Mouse (Mus musculus): ENCODE results near the gene Kctd2. TPM values are rescaled to one million over a fixed set of nuclear protein-coding genes. Genes with fewer than 3 reads are reported as not detected.

The Kctd2 gene
- total RNA-seq, 4 experiments from 2014 or later: 63.2 to 74.5 (median 72.3) TPM

DNA sequence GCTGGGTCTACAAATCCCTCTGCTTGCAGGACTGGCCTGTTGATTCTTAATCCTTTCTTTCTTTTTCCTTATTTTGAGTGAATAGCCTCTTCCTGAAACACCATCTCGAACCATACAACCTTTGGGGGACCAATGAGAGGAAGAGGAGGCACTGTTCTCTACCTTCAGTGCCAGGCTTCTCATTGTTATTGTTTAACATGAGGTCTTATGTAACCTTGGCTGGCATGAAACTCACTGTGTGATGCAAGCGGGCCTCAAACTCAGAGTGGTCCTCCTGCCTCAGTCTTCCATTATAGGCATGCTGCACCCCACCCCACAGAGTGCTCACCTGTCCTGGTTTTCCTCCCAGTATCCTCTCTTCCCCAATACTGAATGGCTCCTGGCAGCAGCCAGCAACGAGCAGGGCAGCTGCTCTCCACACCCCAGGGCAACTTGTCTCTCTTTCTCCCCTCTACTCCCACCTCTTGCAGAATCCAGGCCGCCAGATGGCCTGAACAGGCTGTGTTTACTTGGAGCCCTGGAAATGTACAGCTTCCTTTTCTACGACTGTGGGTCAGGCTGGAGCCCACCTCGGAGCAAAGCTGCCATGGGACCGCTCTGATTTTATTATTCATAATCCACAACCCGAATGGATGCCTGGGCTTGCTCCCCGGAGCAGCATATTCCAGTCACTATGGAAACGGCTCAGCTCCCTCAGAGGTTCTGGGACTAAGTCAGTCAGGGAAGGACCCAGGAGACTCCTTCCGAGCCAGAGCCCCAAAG lies 19.1 kb upstream of the Kctd2 start:
- DNase-seq (ENCODE audit: low spot score in 2 of 2): peak in 1 of 2 experiments; percentile 44

DNA sequence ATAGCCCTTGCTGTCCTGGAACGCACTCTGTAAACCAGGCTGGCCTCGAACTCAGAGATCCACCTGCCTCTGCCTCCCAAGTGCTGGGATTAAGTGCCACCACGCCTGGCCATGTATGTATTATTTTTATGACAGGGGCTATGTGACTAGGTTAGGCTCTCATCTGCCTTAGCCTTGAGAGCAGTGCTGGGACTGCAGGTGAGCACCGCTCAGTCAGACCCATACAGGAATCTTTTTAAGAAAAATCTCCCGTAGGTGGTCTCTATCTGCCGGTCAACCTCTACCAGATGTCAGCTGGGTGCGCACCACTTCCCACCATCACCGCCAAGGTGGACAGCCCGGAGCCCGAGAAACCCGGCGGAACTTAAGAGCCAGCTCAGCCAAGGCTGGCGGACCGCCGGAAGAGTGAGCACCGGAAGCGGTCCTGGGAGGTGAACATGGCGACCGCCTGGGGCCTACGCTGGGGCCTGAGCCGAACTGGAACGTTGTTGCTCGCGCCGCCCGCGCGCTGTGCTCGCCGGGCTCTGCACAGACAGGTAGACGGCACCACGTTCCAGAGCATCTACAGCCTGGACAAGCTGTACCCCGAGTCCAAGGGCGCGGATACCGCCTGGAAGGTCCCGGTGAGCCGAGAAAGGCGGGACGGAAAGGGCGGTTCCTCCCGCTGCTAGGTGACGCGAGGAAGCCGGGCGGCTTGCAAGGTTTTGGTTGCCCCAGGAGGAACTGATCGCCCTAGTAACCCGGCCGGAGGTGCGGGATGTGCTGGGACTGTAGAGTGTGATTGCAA lies 16.4 kb upstream of the Kctd2 start, which contains the start of gene Mrpl58:
Gene Mrpl58, plus strand, starts transcription at position 415 of the 787 bp plus-strand sequence.
- DNase-seq (ENCODE audit: low spot score in 2 of 2): peak; percentile 67 to 89

DNA sequence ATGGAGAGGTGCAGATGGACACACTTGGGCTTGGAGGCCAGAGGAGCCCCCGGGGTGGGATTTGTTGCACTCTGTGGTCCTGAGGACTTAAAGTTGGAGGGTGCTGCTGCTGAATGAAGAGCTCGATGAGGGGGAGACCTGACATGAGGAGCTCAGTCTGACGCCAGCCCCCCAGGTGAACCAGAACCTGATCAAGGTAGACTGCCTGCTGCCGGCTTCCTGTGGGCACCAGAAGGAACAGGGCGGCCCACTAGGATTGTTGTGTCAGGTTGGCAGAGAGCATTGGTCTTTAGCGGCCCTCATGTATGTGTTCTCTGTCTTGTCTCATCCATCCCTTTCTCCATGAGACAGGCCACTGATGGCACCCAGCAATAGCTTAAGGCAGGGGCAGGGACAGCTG lies 14.2 kb upstream of the Kctd2 start:
- DNase-seq (ENCODE audit: low spot score in 2 of 2): no peak

DNA sequence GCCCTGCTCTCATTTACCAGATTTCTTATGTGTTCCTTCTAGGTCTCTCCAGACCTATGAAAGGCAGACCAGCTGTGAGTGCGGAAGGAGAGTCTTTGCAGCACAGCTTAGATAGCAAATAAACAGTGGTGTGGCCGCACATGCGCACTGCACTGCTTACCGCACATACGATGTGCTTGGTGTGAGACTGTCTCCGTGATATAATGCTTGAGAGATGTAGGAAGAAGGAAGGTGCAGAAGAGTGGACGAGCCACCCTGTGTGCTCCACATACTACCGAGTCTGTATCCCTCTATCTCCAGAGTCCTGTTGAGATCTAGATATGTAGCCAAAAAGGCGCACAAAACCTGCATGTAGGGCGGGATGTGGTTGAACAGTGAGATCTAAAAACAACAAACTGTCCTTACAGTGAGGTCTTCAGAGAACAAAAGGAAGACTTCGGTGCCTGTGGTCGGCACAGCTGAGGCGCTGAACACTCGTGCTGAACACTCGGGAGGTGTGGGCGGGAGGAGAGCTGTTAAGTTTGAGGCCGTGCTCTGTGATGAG lies 13.0 kb upstream of the Kctd2 start:
- DNase-seq (ENCODE audit: low spot score in 2 of 2): no peak

DNA sequence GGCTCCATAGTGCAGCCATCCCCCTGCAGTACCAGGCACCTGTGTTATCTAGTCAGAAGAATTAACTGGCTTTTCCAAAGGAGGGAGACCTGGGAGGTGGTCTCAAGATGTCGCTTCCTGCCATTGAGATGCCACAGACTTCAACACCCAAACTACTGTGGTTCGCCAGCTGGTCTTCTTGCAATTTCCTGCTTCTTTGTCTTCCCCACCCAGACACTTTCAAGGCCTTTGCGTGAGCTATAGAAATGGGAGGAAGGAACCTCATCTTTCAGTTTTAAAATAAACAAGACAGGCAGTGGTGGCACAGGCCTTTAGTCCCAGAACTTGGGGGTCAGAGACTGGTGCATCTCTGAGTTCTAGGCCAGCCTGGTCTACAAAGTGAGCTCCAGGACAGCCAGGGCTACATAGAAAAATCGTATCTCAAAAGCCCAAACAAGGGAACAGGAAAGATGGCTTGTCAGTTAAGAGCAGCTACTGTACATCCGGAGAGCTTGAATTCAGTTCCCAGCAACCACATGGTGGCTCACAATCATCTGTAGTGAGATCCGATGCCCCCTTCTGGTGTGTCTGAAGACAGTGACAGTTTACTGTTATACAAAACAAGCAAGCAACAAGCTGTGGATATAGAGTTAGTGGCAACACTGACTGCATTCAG lies 11.5 kb upstream of the Kctd2 start:
- DNase-seq (ENCODE audit: low spot score in 2 of 2): no peak

DNA sequence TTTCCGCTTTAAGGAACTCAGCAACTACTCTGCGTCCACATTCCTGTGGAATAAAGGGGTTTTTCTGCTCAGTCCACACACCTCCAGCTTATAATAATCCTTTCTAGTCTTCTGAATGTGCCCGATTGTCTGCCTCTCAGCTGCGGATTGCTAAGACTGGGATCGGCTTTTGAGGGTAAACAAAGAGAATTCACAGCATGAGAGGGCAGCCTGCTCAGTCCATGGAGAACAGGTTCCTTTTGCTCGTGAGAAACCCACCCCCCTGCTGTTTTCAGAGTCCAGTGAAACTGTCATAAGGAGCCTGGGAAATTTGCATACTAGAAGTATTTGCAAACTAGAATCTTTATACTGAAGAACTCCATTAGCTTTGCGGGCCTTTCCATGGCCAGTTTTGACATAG lies 10.4 kb upstream of the Kctd2 start:
- no peak for DNase-seq (ENCODE audit: low spot score in 2 of 2)

DNA sequence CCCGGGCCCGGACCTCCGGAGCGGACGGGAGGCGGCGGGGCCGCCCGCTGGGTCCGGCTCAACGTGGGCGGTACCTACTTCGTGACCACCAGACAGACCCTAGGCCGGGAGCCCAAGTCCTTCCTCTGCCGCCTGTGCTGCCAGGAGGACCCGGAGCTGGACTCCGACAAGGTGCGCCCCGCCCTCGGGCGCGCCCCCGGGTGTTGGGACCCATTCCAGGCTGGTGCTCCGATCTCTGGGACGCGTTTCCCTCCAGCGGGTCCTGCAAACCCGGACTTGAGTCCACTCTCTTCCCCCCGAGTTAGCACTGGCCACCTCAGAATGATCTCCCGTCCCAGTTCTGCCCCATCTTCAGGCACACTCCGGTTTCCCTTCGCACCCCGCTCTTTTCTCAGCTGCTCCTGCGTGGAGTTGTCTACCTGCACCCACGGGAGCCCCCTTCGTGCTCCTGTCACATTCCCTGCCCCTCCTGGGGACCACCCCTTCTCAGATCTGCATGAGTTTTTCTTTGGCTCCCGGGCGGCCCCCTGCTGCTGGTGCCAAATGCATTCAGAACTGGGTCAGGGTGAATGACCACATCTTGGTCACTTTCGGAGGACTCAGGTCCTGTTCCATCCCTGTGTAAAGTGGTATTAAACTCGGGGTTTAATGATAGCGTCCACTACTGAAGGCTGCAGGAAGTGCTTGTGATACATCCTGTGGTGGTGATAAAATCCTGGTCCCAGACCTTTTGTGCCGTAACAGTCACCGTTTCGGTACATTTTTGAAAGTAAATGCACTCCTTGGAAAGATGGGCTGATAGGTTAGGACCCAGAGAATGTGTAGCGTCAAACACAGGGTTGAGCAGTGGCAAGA lies 635 bp downstream of the Kctd2 start:
- peak in 1 of 2 experiments; percentile 64 for DNase-seq (ENCODE audit: low spot score in 2 of 2)

DNA sequence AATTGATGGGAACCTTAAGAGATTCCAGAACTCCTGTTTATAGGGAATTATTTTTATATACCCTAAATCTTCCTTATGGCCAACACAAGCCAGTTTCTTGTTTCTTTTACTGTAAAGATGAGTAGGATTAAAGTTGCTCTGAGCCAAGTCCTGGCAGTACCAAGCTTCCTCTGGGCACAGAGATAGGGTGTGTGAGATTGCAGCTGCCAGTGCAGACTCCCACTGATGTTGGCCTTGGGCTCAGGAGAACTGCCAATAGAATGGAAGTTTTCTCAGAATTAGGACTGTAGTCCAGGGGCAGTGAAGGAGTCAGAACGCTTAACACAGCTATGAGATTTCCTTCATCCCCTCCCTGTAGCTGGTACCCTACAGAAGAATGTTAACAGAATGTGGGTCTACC lies 1.4 kb downstream of the Kctd2 start:
- DNase-seq (ENCODE audit: low spot score in 2 of 2): peak in 1 of 2 experiments; percentile 10

DNA sequence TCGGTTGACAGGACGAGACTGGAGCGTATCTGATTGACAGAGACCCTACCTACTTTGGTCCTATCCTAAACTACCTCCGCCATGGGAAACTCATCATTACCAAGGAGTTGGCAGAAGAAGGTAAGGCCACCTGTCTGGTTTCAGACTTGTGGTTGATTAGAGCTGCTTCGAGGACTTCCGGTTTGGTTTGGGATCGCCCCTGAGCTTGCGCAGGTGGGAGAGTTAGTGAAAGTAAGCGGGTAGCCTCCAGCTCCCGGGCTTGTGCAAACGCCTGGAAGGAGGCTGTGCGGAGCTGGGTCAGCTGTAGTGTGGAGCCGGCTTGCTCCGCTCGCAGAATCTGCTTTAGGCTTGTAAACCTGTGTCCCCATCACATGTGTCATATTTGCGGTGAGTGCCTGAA lies 2.0 kb downstream of the Kctd2 start:
- DNase-seq (ENCODE audit: low spot score in 2 of 2): peak in 1 of 2 experiments; percentile 12

DNA sequence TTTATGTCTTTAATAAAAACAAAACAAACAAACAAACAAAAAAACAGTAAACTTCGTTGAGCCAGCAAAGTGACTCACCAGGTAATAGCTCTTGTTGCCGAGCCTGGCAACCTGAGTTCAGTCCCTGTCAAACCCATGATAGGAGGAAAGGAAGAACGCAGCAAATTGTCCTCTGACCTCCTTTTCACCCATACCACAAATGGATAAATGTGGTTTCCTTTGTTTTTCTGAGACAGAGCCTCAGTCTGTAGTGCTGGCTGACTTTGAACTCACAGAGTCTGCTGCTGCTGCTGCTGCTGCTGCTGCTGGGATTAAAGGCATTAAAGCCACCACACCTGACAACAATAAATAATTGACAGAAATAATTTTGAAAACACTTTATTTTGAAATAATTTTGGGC lies 3.2 kb downstream of the Kctd2 start:
- no peak for DNase-seq (ENCODE audit: low spot score in 2 of 2)

DNA sequence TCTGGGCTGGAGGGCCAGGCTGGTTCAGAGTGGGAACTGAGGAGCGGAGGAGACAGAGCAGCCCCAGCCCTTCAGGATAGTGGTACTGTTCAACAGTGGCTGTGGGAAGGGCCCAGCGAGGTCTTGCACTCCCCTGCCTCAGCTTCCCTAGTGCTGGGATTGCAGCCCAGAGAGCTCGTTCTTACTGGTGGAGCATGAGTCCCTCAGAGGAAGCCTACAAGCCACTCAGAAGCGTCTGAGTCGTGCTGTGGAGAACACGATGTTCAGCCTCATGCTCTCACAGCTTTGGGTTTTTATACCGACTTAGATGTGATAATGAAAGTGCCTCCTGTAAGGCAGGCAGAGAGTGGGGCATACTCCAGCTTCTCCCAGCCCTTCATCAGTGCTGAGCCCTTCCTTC lies 4.7 kb downstream of the Kctd2 start:
- no peak for DNase-seq (ENCODE audit: low spot score in 2 of 2)

DNA sequence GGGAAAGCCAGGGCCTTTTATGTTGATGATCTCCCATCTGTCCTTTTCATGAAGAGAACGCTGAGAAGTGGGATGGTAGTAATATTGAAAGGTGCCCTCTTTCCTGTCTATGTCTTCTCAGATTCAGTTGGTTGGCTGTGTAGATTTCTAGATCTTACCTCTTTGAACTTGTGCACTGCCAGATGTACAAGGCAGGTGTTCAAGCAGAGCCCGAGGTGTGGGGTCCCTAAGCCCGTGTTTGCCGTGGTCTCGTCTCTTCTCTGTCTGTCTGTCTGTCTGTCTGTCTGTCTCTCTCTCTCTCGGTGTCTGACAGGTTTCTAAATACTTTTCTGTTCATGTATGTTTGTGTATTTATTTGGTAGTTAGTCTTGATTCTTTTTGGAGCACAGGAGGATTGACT lies 5.7 kb downstream of the Kctd2 start:
- DNase-seq (ENCODE audit: low spot score in 2 of 2): no peak

DNA sequence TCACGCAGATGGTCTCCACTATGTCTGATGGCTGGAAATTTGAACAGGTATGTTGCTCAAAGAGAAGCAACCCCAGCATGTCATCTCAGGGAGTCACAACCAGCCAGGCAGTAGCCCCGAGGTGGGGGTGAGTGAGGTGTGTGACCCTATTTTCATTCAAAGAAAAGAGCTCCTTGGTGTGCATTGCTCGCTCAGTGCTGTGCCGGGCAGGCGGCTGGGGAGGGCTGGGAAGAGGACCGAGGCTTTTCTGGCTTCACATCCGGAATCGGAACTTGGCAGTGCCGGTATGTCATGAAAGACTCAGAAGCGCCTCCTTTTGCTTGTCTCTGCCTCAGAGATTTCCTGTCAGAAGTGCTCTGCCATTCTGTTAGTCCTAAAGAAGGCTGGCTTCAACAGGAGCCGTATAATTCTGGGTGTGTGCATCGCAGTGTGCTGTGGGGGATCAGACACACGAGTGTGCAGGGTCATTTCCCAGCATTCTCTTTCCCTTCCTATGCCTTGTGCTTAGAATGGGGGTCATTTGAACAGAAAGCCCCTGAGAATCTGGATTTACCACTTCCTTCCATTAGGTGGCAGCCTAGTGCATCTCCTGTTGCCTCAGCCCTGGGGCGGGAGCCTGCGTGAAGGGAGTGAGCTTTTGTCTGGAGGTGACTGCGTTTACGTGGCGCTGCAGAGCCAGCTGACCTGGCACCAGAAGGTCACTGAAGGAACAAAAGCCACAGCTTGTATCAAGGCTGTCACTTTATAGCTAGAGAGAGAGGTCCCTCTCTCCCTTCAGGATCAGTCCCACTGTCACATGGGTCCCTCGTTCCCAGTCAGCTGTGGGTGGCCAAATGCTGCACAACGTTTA lies 7.8 kb downstream of the Kctd2 start:
- peak in 1 of 2 experiments; percentile 44 for DNase-seq (ENCODE audit: low spot score in 2 of 2)

DNA sequence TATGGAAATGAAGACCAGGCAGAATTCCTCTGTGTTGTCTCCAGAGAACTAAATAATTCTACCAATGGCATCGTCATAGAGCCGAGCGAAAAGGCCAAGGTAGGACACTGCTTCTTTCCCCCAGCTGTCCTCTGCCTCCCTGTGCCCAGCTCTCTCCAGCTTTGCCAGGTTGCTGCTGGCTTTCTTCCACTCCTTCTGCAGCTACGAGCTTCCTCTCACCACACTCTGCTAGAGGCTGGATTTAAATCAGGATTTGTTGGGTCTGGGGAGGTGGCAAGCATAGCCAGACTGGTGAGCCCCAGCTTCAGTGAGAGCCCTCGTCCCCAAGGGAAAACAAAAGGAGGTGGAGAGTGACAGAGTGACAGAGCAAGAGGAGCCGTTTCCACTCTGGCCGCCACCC lies 9.4 kb downstream of the Kctd2 start:
- no peak for DNase-seq (ENCODE audit: low spot score in 2 of 2)

DNA sequence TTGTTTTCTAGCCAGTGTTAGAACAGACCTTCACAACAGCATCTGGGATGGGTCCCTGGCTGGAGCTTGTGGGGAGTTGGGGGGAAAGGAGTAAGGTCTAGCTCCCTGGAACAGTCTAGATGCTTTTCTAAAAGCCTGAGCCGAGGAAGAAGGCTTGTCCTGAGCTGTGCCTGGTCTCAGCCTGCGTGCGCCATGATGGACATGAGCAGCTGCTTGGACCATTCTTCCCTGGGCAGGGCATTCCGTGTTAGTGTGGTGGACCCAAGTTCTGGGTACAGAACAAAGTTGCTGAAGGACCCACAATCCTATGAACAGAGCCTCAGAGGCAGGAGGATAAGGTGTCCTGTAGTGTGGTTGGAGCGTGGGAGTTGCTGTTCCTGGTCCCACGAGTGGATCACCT lies 10.6 kb downstream of the Kctd2 start:
- no peak for DNase-seq (ENCODE audit: low spot score in 2 of 2)

DNA sequence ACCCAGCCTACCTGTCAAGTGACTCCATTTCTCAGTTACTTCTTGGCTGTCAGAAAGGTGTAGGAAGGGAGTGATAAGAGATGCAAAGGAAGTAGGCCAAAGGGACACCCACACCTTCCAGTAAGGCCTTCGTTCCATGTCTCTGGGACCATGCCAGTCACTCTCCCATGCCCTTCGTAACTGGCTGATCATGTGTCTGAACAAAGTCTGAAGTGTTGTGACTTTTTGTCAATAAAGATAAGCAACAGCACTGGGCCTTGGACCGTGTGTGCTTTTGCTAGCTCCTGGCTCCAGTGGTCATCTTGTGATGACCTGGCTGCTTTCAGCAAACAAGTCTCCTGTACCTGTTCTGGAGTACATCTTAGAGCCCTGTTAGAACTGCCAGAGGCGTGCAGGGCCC lies 12.9 kb downstream of the Kctd2 start:
- no peak for DNase-seq (ENCODE audit: low spot score in 2 of 2)

DNA sequence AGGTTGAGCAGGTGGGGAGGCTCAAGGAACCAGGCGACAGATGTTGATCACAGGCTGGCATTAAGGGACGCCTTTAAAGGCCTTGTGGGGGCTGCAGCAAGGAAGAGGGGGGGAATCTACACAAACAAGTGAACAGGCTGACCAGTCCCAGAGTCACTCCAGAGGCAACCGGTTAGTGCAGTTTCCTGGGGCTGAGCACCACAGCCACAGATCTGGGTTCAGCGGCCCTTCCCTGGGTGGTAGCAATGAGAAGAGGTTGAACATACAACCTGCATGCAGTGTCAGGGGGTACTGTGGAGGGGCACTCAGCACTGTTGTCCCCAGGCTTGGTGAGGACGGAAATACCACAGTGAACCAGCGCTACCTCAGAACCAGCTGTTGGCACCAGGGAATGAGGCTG lies 13.4 kb downstream of the Kctd2 start:
- no peak for DNase-seq (ENCODE audit: low spot score in 2 of 2)

DNA sequence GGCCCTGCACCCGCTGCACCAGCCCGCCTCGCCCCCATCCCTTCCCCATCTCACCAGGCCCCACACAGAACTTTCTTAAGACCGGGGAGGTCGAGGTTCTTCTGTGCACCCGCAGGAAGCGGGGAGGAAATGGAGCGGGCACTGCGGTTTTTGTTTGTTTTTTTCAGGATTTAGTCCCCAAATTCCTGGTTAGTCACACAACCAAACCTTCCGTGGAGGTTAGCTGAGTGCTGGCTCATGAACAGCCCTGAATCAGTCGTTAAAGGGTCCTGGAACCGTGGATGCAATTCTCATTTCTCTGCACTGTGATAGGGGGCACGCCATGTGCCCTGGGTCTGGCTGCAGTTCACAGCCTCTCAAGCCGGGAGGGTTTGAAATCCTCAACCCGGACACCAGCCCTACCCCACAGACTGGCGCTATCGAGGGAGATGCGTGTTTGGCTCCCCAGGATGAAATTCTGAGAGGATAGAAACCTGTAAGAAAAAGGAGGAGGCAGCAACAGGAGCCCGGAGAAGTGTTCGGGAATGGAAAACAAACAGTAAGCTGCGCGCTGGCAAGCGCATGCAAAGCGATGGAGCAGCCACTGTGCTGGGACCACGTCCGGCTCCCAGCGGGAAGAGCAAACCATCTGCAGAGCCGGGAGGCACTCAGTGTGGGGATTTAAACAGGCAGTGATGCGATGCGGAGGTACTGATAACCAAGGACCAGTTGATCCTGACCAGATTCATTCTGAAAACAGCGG lies 15.8 kb downstream of the Kctd2 start:
- no peak for DNase-seq (ENCODE audit: low spot score in 2 of 2)

DNA sequence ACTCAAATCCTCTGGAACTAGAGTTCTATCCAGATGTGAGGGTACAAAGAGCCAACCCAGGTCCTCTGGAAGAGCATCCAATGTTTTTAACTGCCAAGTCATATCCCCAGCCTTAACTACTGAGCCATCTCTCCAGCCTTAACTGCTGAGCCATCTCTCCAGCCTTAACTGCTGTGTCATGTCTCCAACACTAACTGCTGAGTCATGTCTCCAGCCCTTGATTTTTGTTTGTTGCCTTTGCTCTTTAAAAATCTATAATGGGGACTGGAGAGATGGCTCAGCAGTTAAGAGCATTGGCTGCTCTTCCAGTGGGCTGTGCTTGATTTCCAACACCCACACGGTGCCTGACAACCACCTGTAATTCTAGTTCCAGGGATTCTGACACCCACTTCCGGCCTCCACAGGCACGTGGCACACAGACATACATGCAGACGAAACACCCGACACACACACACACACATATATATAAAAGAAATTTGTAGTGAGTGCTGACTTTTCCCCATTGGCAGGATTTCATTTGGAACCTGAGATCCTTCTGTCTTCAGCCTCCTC lies 17.7 kb downstream of the Kctd2 start:
- peak in 1 of 2 experiments; percentile 69 for DNase-seq (ENCODE audit: low spot score in 2 of 2)

Data from left cerebral cortex, adult 8-10 months (tissue).